Mouse (Mus musculus) kidney, adult 2 months (tissue): ENCODE data around the gene Armc10. TPM values are rescaled to one million over a fixed set of nuclear protein-coding genes. Genes with fewer than 3 reads are reported as not detected.

ENCODE experiments used
- polyA plus RNA-seq: library from polyadenylated mRNA; depleted of rRNA; stranded (reverse); fragments of >200 nt; gene quantifications from 2 replicates; pipeline ENCODE4 v1.2.3, GENCODE M21; 2012; rRNA removed

The Armc10 gene
- polyA plus RNA-seq, 1 experiment: 24.0 TPM

Other genes with a start within 250 kb of the Armc10 start
- not detected in 2 replicates for gene Ccdc146, start 221.1 kb upstream of the Armc10 start, polyA plus RNA-seq
- 1.9 and 2.6 TPM in 2 replicates for gene Fam185a, start 220.9 kb upstream of the Armc10 start, polyA plus RNA-seq
- gene Lrrc17, start 102.3 kb upstream of the Armc10 start, polyA plus RNA-seq: 1.1 and 1.2 TPM in 2 replicates
- 0.05 and 0.08 TPM in 2 replicates for gene Fbxl13, start 179 bp upstream of the Armc10 start, polyA plus RNA-seq
- gene Napepld, start 55.6 kb downstream of the Armc10 start, polyA plus RNA-seq: 4.3 and 5.1 TPM in 2 replicates
- 111 and 141 TPM in 2 replicates for gene Pmpcb, start 91.3 kb downstream of the Armc10 start, polyA plus RNA-seq
- gene Dnajc2, start 139.4 kb downstream of the Armc10 start, polyA plus RNA-seq: 7.2 and 7.5 TPM in 2 replicates
- 30.7 and 42.3 TPM in 2 replicates for gene Psmc2, start 139.5 kb downstream of the Armc10 start, polyA plus RNA-seq
- gene Slc26a5, start 219.8 kb downstream of the Armc10 start, polyA plus RNA-seq: not detected in 2 replicates